Mouse (Mus musculus) thymus, adult 2 months (tissue): ENCODE data around the gene Shc1. TPM values are rescaled to one million over a fixed set of nuclear protein-coding genes. Genes with fewer than 3 reads are reported as not detected.
A peak's percentile ranks its signal among the peaks of the same experiment; 100 is the strongest.

Experiments
- DNase-seq: peaks from one replicate; pipeline ENCODE4 v3.0.0; 2021
- H3K27ac ChIP-seq: fragments of 200-500 bp; 2 replicates; pipeline ENCODE4 v1.5.1; 2012; ENCODE audit warnings: low read length, control low read depth; ENCODE audit not compliant: control insufficient read depth, insufficient read depth
- H3K27me3 ChIP-seq: fragments of 200-500 bp; 2 replicates; pipeline ENCODE4 v1.6.1; 2012; ENCODE audit warnings: mild to moderate bottlenecking, low read length, moderate library complexity, mixed read lengths; ENCODE audit not compliant: control insufficient read depth, insufficient read depth
- H3K36me3 ChIP-seq: fragments of 200-500 bp; 2 replicates; pipeline ENCODE4 v1.6.1; 2012; ENCODE audit warnings: mild to moderate bottlenecking, low read length, moderate library complexity; ENCODE audit not compliant: control insufficient read depth, insufficient read depth
- H3K4me1 ChIP-seq: fragments of 200-500 bp; replicated peaks from 2 replicates; pipeline ENCODE4 v1.6.1; 2012; ENCODE audit warnings: low read length; ENCODE audit not compliant: control insufficient read depth, insufficient read depth
- H3K4me3 ChIP-seq: fragments of 200-500 bp; 2 replicates; pipeline ENCODE4 v1.5.1; 2012; ENCODE audit warnings: mild to moderate bottlenecking, low read length, control low read depth, moderate library complexity; ENCODE audit not compliant: control insufficient read depth, insufficient read depth
- CTCF ChIP-seq: fragments of 200-500 bp; IDR thresholded peaks from 2 replicates; pipeline ENCODE4 v1.5.1; 2012; ENCODE audit warnings: mild to moderate bottlenecking, control low read depth, low read length, moderate library complexity, borderline replicate concordance; ENCODE audit not compliant: control insufficient read depth, poor library complexity, insufficient read depth; ENCODE audit errors: extremely low read depth
- POLR2A ChIP-seq: fragments of 200-500 bp; IDR thresholded peaks from 2 replicates; pipeline ENCODE4 v1.6.1; 2012; ENCODE audit warnings: mild to moderate bottlenecking, low read length, control low read depth, moderate library complexity; ENCODE audit not compliant: control insufficient read depth, poor library complexity, insufficient read depth; ENCODE audit errors: extremely low read depth
- WGBS: fragments of 180-500 bp; shearing (Covaris S2); methylation state at CpG from one replicate; pipeline ENCODE4 v1.1.7; 2018; 5-methylcytosine and 5-hydroxymethylcytosine counted together
- polyA plus RNA-seq: library from polyadenylated mRNA; depleted of rRNA; stranded (reverse); fragments of >200 nt; gene quantifications from 2 replicates; pipeline ENCODE4 v1.2.3, GENCODE M21; 2012; rRNA removed

Shc1 gene
- polyA plus RNA-seq, result 89.9 and 92.1 TPM in 2 replicates

GRCm38 (mm10) chr3:89418170-89418860 is at the start of gene Shc1, which contains the start of gene Cks1b:
Gene Shc1 (plus strand): TSS chr3:89418443.
Gene Cks1b (minus strand): TSS chr3:89418383.
- TF ChIP-seq POLR2A (peak; percentile 29), CTCF (0 out of 2 replicates have a peak, but pooled peaks have one; percentile 15)
- H3K27ac ChIP-seq, result peak within 1 kb of the TSS; percentile 64
- no peaks in the 10 kb centered on the region for H3K27me3 ChIP-seq
- H3K4me3 ChIP-seq, result peak within 1 kb of the TSS; percentile 62
- DNase-seq, result peak; percentile 91
- peaks cover 9% of the 10 kb centered on the region for H3K4me1 ChIP-seq
- under 1% methylated on average over 39 of the region's 39 CpGs for WGBS
- 0 out of 2 replicates have a peak, but pooled peaks cover 3% of the 10 kb centered on the region for H3K36me3 ChIP-seq

- DNase-seq, result no peak
- Histone ChIP-seq H3K4me1 (peaks cover 9% of the 10 kb centered on the region), H3K27ac (no peak overlapping the region), H3K27me3 (no peaks in the 10 kb centered on the region; the same call in 1 of the 2 replicates), H3K36me3 (no peaks in the 10 kb centered on the region), H3K4me3 (no peak overlapping the region)
- WGBS, result 65% methylated on average over 5 of the region's 5 CpGs
- TF ChIP-seq CTCF, result no peak
- no peak for TF ChIP-seq POLR2A
Measured at GRCm38 (mm10) chr3:89373581-89374231, 44.5 kb upstream of the Shc1 start.

- H3K27ac ChIP-seq, result no peak overlapping the region
Measured at GRCm38 (mm10) chr3:89377831-89378230, 40.4 kb upstream of the Shc1 start.

GRCm38 (mm10) chr3:89378394-89379067 is 39.7 kb upstream of the Shc1 start:
- H3K27ac ChIP-seq, result no peak overlapping the region
- H3K4me3 ChIP-seq, result peak overlapping the region; percentile 15; the same call in 1 of the 2 replicates
- whole genome bisulfite sequencing, result 5% methylated on average over 29 of the region's 29 CpGs
- TF ChIP-seq CTCF (peak; percentile 96), POLR2A (no peak)
- peak; percentile 65 for DNase-seq
- peaks cover 33% of the 10 kb centered on the region for H3K4me1 ChIP-seq
- H3K36me3 ChIP-seq, result no peaks in the 10 kb centered on the region
- no peaks in the 10 kb centered on the region; the same call in 1 of the 2 replicates for H3K27me3 ChIP-seq

More at GRCm38 (mm10) chr3:89377831-89378230, 40.4 kb upstream of the Shc1 start:
- no peak overlapping the region for H3K4me3 ChIP-seq
- H3K36me3 ChIP-seq, result no peaks in the 10 kb centered on the region
- H3K4me1 ChIP-seq, result peaks cover 33% of the 10 kb centered on the region
- no peaks in the 10 kb centered on the region; the same call in 1 of the 2 replicates for H3K27me3 ChIP-seq
- 85% methylated on average over 4 of the region's 4 CpGs for WGBS
- no peak for DNase-seq
- TF ChIP-seq CTCF (no peak), POLR2A (no peak)

- no peak overlapping the region for H3K27ac ChIP-seq
- WGBS, result 37% methylated on average over 31 of the region's 31 CpGs
Measured at GRCm38 (mm10) chr3:89379388-89380131, 38.7 kb upstream of the Shc1 start.

GRCm38 (mm10) chr3:89380291-89380690 is 38.0 kb upstream of the Shc1 start:
- no peak overlapping the region for H3K4me3 ChIP-seq
- H3K27ac ChIP-seq, result no peak overlapping the region
- no peaks in the 10 kb centered on the region for H3K36me3 ChIP-seq
- no peaks in the 10 kb centered on the region; the same call in 1 of the 2 replicates for H3K27me3 ChIP-seq
- 92% methylated on average over 14 of the region's 14 CpGs for WGBS
- peaks cover 51% of the 10 kb centered on the region for H3K4me1 ChIP-seq
- no peak for DNase-seq
- TF ChIP-seq POLR2A (no peak), CTCF (no peak)

More at GRCm38 (mm10) chr3:89379388-89380131, 38.7 kb upstream of the Shc1 start:
- Histone ChIP-seq H3K36me3 (no peaks in the 10 kb centered on the region), H3K4me3 (no peak overlapping the region), H3K27me3 (no peaks in the 10 kb centered on the region; the same call in 1 of the 2 replicates), H3K4me1 (peaks cover 43% of the 10 kb centered on the region)
- DNase-seq, result peak; percentile 41
- TF ChIP-seq CTCF (no peak), POLR2A (no peak)
